Mouse (Mus musculus): ENCODE measurements at regions not wholly inside any gene's neighbourhood (a gene's known extent, or its start where the extent isn't known, plus 50 kb on each side); places are given as distances from the start of the nearest gene placed in this dataset.
A peak's percentile ranks its signal among the peaks of the same experiment; 100 is the strongest.

GRCm38 (mm10) chr1:190067181-190067580 is 103.3 kb downstream of the Prox1 start:
- no peak for DNase-seq

GRCm38 (mm10) chr1:190066426-190066825 is 104.1 kb downstream of the Prox1 start:
- no peak for DNase-seq

GRCm38 (mm10) chr1:190061560-190062295 is 108.8 kb downstream of the Prox1 start:
- DNase-seq, result no peak

GRCm38 (mm10) chr1:190059025-190059424 is 111.5 kb downstream of the Prox1 start:
- DNase-seq, result no peak

- no peak for DNase-seq
Observed at GRCm38 (mm10) chr1:190056931-190057330, 113.6 kb downstream of the Prox1 start.

- no peak for DNase-seq
Observed at GRCm38 (mm10) chr1:190051903-190052302, 118.6 kb downstream of the Prox1 start.

- no peak for DNase-seq
Observed at GRCm38 (mm10) chr1:190048521-190049170, 121.9 kb downstream of the Prox1 start.

GRCm38 (mm10) chr1:190047201-190047600 is 123.3 kb downstream of the Prox1 start:
- no peak for DNase-seq

GRCm38 (mm10) chr1:190045797-190046196 is 123.6 kb upstream of the Smyd2 start:
- DNase-seq, result peak; percentile 76 to 78

GRCm38 (mm10) chr1:190044036-190044435 is 121.9 kb upstream of the Smyd2 start:
- DNase-seq, result peak in 1 of 2 experiments; percentile 23

GRCm38 (mm10) chr1:190043156-190043555 is 121.0 kb upstream of the Smyd2 start:
- no peak for DNase-seq

GRCm38 (mm10) chr1:190042197-190042596 is 120.0 kb upstream of the Smyd2 start:
- DNase-seq, result no peak

- DNase-seq, result no peak
Observed at GRCm38 (mm10) chr1:190041096-190041706, 119.0 kb upstream of the Smyd2 start.

GRCm38 (mm10) chr1:190038046-190038445 is 115.9 kb upstream of the Smyd2 start:
- DNase-seq, result no peak

GRCm38 (mm10) chr1:190036726-190037125 is 114.6 kb upstream of the Smyd2 start:
- DNase-seq, result no peak

GRCm38 (mm10) chr1:190035935-190036334 is 113.8 kb upstream of the Smyd2 start:
- no peak for DNase-seq

GRCm38 (mm10) chr1:190034091-190034490 is 111.9 kb upstream of the Smyd2 start:
- no peak for DNase-seq

- no peak for DNase-seq
Observed at GRCm38 (mm10) chr1:190027536-190027935, 105.4 kb upstream of the Smyd2 start.

- no peak for DNase-seq
Observed at GRCm38 (mm10) chr1:190009466-190009865, 87.3 kb upstream of the Smyd2 start.

- no peak for DNase-seq
Observed at GRCm38 (mm10) chr1:190007271-190007670, 85.1 kb upstream of the Smyd2 start.

- no peak for DNase-seq
Observed at GRCm38 (mm10) chr1:190001084-190001483, 78.9 kb upstream of the Smyd2 start.

- DNase-seq, result no peak
Observed at GRCm38 (mm10) chr1:189993706-189994105, 71.5 kb upstream of the Smyd2 start.

GRCm38 (mm10) chr1:189993221-189993620 is 71.1 kb upstream of the Smyd2 start:
- DNase-seq, result no peak

GRCm38 (mm10) chr1:189991089-189991488 is 68.9 kb upstream of the Smyd2 start:
- DNase-seq, result peak; percentile 21 to 34
